15 mouse cellular contexts compared by ENCODE assay signal in genomic region chr3:100815490-100815889, GRCm38 (mm10). TPM values are rescaled to one million over a fixed set of nuclear protein-coding genes. Genes with fewer than 3 reads are reported as not detected.
"Had no signal": no experiment of that assay in that cellular context is flagged by ENCODE, and none has a peak within 500 bp of the region (broad histone marks: within the 10 kb centered on the region; RNA-seq: fewer than 3 reads in every experiment).

No protein-coding gene starts in this region.

RNA-seq across cellular contexts. Expression of gene Vtcn1, which starts 9.8 kb away (rescaled TPM):
- total RNA-seq: hematopoietic stem cell, adult 5-6 weeks; hindbrain, postnatal 0 days; layer of hippocampus, adult 18-20 months; layer of hippocampus, adult 2 months; layer of hippocampus, adult 8-10 months; layer of hippocampus, postnatal 10 days; layer of hippocampus, postnatal 14 days; layer of hippocampus, postnatal 25 days; layer of hippocampus, postnatal 36 days had no signal
- polyA plus RNA-seq: heart, embryonic 11.5 days; hindbrain, embryonic 13.5 days; hindbrain, embryonic 14.5 days; hindbrain, embryonic 15.5 days; hindbrain, embryonic 16.5 days; inflammation-experienced regulatory T-cells, adult 6 months had no signal
